Mouse (Mus musculus) lung, postnatal 0 days (tissue): ENCODE measurements at regions not wholly inside any gene's neighbourhood (a gene's known extent, or its start where the extent isn't known, plus 50 kb on each side); places are given as distances from the start of the nearest gene placed in this dataset.

Source experiments
- ATAC-seq: fragments of 200-750 bp; cut with Nextera tagmentation; 2 replicates; pipeline ENCODE4 v1.8.0; 2017; ENCODE audit warnings: moderate library complexity
- DNase-seq: peaks from one replicate; pipeline ENCODE4 v3.0.0-alpha.2; 2016; ENCODE audit warnings: low spot score
- H3K27ac ChIP-seq: fragments of 300-500 bp; sonication (generic); 2 replicates; pipeline ENCODE4 v1.5.1; 2014; ENCODE audit warnings: antibody characterized with exemption, mild to moderate bottlenecking, low read length, mixed read lengths
- H3K27me3 ChIP-seq: fragments of 300-500 bp; sonication (generic); replicated peaks from 2 replicates; pipeline ENCODE4 v1.6.1; 2014; ENCODE audit warnings: low read length, mixed read lengths; ENCODE audit not compliant: insufficient read depth
- H3K36me3 ChIP-seq: fragments of 300-500 bp; sonication (generic); 2 replicates; pipeline ENCODE4 v1.6.1; 2014; ENCODE audit warnings: low read length, mixed read lengths; ENCODE audit not compliant: insufficient read depth
- H3K4me1 ChIP-seq: fragments of 300-500 bp; sonication (generic); 2 replicates; pipeline ENCODE4 v1.6.1; 2014; ENCODE audit warnings: antibody characterized with exemption, low read depth, low read length, mixed read lengths; ENCODE audit not compliant: insufficient read depth
- H3K4me2 ChIP-seq: fragments of 300-500 bp; sonication (generic); replicated peaks from 2 replicates; pipeline ENCODE4 v1.6.1; 2014; ENCODE audit warnings: low read depth, mild to moderate bottlenecking, low read length, moderate library complexity, mixed read lengths
- H3K4me3 ChIP-seq: fragments of 300-500 bp; sonication (generic); 2 replicates; pipeline ENCODE4 v1.5.1; 2014; ENCODE audit warnings: low read depth, low read length
- H3K9ac ChIP-seq: fragments of 300-500 bp; sonication (generic); replicated peaks from 2 replicates; pipeline ENCODE4 v1.6.1; 2014; ENCODE audit warnings: low read depth, mild to moderate bottlenecking
- H3K9me3 ChIP-seq: fragments of 300-500 bp; sonication (generic); 2 replicates; pipeline ENCODE4 v1.6.1; 2016; ENCODE audit warnings: low read length, mixed read lengths
- CTCF ChIP-seq: IDR thresholded peaks from 2 replicates; pipeline ENCODE4 v1.5.1; 2016; ENCODE audit warnings: antibody characterized with exemption, mild to moderate bottlenecking
- EP300 ChIP-seq: IDR thresholded peaks from 2 replicates; pipeline ENCODE4 v1.6.1; 2016; ENCODE audit warnings: antibody characterized with exemption, mild to moderate bottlenecking, control low read depth
- WGBS: fragments of 180-500 bp; shearing (Covaris S2); extraction: QIAGEN DNeasy Blood & Tissue Kit; methylation state at CpG from one replicate; pipeline ENCODE4 v1.1.7; 2014; 5-methylcytosine and 5-hydroxymethylcytosine counted together

DNA sequence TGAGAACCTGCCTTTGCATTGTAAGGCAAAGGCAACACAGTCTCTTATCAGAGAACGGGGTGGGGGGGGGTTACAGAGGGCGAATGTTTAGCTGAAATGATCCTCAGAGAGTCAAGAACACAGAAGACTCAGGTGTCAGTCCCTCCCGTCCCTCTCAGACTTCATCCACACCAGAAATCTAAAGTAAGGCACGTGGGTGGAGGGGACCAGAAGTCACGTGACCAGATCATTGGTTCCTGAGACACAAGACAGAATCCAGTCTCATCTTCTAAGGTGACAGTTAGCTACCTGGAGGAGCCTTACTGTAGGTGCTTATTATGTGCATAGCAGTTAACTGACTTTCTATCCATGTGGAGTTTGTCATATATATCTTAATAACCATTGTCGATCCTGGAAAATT lies 1302.0 kb downstream of the Synb start:
- DNase-seq: no peak
- Histone ChIP-seq H3K4me1 (no peaks in the 10 kb centered on the region), H3K4me3 (no peak overlapping the region), H3K9ac (no peak overlapping the region), H3K27me3 (no peaks in the 10 kb centered on the region), H3K27ac (no peak overlapping the region), H3K4me2 (no peak overlapping the region), H3K9me3 (no peaks in the 10 kb centered on the region), H3K36me3 (no peaks in the 10 kb centered on the region)
- no peak for ATAC-seq
- no peak for TF ChIP-seq EP300
- TF ChIP-seq CTCF: no peak
- WGBS: 51% methylated on average over 6 of the region's 6 CpGs

- H3K9me3 ChIP-seq: no peaks in the 10 kb centered on the region
- no peaks in the 10 kb centered on the region for H3K4me1 ChIP-seq
- no peaks in the 10 kb centered on the region for H3K27me3 ChIP-seq
- no peak overlapping the region for H3K27ac ChIP-seq
- no peak overlapping the region for H3K4me2 ChIP-seq
- no peak overlapping the region for H3K9ac ChIP-seq
- ATAC-seq: no peak
- 53% methylated on average over 3 of the region's 3 CpGs for WGBS
- DNase-seq: no peak
- H3K36me3 ChIP-seq: no peaks in the 10 kb centered on the region
- TF ChIP-seq CTCF: no peak
- no peak for TF ChIP-seq EP300
- H3K4me3 ChIP-seq: no peak overlapping the region
These were observed 1303.8 kb downstream of the Synb start for GRCm38 (mm10) chr14:67990271-67990670.
